Mouse (Mus musculus): ENCODE measurements around the gene Tns1.
A peak's percentile ranks its signal among the peaks of the same experiment; 100 is the strongest.

The Tns1 gene

GRCm38 (mm10) chr1:73953317-73954014, 170.8 kb downstream of the Tns1 start:
- no peak for DNase-seq

- no peak for DNase-seq
Observed at GRCm38 (mm10) chr1:73952598-73952997, 171.7 kb downstream of the Tns1 start.

- DNase-seq: no peak
Observed at GRCm38 (mm10) chr1:73951178-73951577, 173.1 kb downstream of the Tns1 start.

GRCm38 (mm10) chr1:73948757-73949156, 175.5 kb downstream of the Tns1 start:
- DNase-seq: no peak

GRCm38 (mm10) chr1:73947525-73948304, 176.5 kb downstream of the Tns1 start:
- DNase-seq: no peak

GRCm38 (mm10) chr1:73946701-73947100, 177.5 kb downstream of the Tns1 start:
- no peak for DNase-seq

GRCm38 (mm10) chr1:73944393-73944792, 179.9 kb downstream of the Tns1 start:
- no peak for DNase-seq

- DNase-seq: peak; percentile 56
Observed at GRCm38 (mm10) chr1:73943667-73944289, 180.5 kb downstream of the Tns1 start.

- DNase-seq: no peak
Observed at GRCm38 (mm10) chr1:73943255-73943654, 181.0 kb downstream of the Tns1 start.

GRCm38 (mm10) chr1:73942243-73942642, 182.0 kb downstream of the Tns1 start:
- DNase-seq: no peak

- no peak for DNase-seq
Observed at GRCm38 (mm10) chr1:73941697-73942096, 182.6 kb downstream of the Tns1 start.

GRCm38 (mm10) chr1:73940491-73941204, 183.6 kb downstream of the Tns1 start:
- DNase-seq: no peak

- DNase-seq: no peak
Observed at GRCm38 (mm10) chr1:73938597-73938996, 185.7 kb downstream of the Tns1 start.

GRCm38 (mm10) chr1:73937805-73938204, 186.4 kb downstream of the Tns1 start:
- DNase-seq: no peak

- DNase-seq: no peak
Observed at GRCm38 (mm10) chr1:73936537-73936936, 187.7 kb downstream of the Tns1 start.

GRCm38 (mm10) chr1:73935442-73936080, 188.7 kb downstream of the Tns1 start:
- peak; percentile 74 for DNase-seq

- DNase-seq: no peak
Observed at GRCm38 (mm10) chr1:73933146-73933490, 191.1 kb downstream of the Tns1 start.

- peak; percentile 84 for DNase-seq
Observed at GRCm38 (mm10) chr1:73932421-73933145, 191.7 kb downstream of the Tns1 start.

GRCm38 (mm10) chr1:73931851-73932250, 192.4 kb downstream of the Tns1 start:
- DNase-seq: no peak

- DNase-seq: peak; percentile 72
Observed at GRCm38 (mm10) chr1:73930411-73931134, 193.7 kb downstream of the Tns1 start.

GRCm38 (mm10) chr1:73929952-73930329, 194.3 kb downstream of the Tns1 start:
- peak; percentile 60 for DNase-seq
